Mouse (Mus musculus): ENCODE results near the gene Dcst2.

Gene Dcst2

GRCm38 (mm10) chr3:89411490-89412393 is 50.0 kb downstream of the Dcst2 start, which contains the start of gene Flad1:
Flad1 (minus strand) TSS chr3:89411870.
- DNase-seq (ENCODE audit: low spot score) = peak; percentile 98

- DNase-seq (ENCODE audit: low spot score) = no peak
Measured at GRCm38 (mm10) chr3:89416158-89416557, 54.4 kb downstream of the Dcst2 start.

- DNase-seq (ENCODE audit: low spot score) = no peak
Measured at GRCm38 (mm10) chr3:89417131-89417530, 55.4 kb downstream of the Dcst2 start.

DNA sequence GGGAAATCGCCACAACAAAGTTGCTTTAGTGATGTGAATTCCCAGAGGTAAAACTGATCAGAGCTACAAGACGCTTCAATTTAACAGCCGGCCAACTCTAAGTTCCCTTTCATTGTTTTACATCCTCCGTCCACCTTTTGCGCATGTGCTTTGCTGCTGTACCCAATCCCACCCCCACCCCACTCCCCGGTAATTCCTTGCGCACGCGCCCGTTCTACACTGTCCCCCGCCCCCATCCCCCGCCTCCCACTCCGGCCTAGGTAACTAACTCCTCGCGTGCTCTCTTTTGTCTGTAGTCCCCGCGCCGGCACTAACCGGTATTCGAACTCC is 56.0 kb downstream of the Dcst2 start:
- DNase-seq (ENCODE audit: low spot score) = no peak

GRCm38 (mm10) chr3:89418170-89418860 is 56.5 kb downstream of the Dcst2 start, which contains the start of the genes Cks1b and Shc1:
Cks1b (minus strand) TSS chr3:89418383.
Shc1 (plus strand) TSS chr3:89418443.
- DNase-seq (ENCODE audit: low spot score) = peak; percentile 94

DNA sequence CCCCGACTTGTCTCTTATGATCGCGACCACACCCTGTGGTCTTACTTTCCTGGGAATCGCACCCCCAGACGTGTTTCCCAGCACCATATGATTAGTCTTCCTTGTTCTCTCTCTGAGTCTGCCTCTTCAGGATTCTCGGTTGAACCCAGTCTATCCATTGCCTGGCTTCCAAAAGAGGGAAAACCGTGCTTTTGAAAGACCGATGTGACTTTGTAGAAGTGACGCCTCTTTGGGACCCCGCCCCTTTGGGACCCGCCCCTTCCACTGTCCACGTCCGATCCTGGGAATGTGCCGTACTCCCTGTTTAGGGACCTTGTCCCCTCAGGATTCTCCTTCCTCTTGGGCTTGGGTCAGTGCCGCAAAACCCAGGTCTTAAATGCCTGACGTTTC is 57.1 kb downstream of the Dcst2 start:
- DNase-seq (ENCODE audit: low spot score) = peak; percentile 86

- DNase-seq (ENCODE audit: low spot score) = peak; percentile 69
Measured at GRCm38 (mm10) chr3:89419571-89419970, 57.8 kb downstream of the Dcst2 start.

DNA sequence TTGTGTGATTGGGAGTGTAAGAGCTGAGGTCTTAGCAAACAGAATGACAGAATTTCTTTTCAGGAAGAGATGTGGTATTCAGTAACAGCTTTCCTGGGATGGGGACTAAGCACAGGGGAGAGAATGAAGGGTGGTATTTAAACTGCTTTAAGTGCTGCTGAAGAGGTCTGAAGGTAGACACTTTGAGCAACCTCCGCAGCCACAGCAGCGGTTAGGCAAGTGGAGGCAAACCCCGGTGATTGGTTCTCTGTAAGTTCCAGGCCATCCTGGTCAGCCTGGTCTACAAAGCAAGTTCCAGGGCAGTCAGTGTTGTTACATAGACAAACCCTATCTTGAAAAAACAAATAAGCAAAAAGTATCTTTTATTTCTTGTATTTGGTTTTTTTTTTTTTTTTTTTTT is 58.2 kb downstream of the Dcst2 start:
- no peak for DNase-seq (ENCODE audit: low spot score)

GRCm38 (mm10) chr3:89420421-89420820 is 58.6 kb downstream of the Dcst2 start:
- DNase-seq (ENCODE audit: low spot score) = no peak

GRCm38 (mm10) chr3:89421002-89421774 is 59.4 kb downstream of the Dcst2 start:
- DNase-seq (ENCODE audit: low spot score) = peak; percentile 88

- peak; percentile 32 for DNase-seq (ENCODE audit: low spot score)
Measured at GRCm38 (mm10) chr3:89421810-89422473, 60.2 kb downstream of the Dcst2 start.

- DNase-seq (ENCODE audit: low spot score) = no peak
Measured at GRCm38 (mm10) chr3:89422556-89423205, 60.9 kb downstream of the Dcst2 start.

- no peak for DNase-seq (ENCODE audit: low spot score)
Measured at GRCm38 (mm10) chr3:89424416-89425140, 62.8 kb downstream of the Dcst2 start.

GRCm38 (mm10) chr3:89425141-89425525 is 63.4 kb downstream of the Dcst2 start:
- no peak for DNase-seq (ENCODE audit: low spot score)

DNA sequence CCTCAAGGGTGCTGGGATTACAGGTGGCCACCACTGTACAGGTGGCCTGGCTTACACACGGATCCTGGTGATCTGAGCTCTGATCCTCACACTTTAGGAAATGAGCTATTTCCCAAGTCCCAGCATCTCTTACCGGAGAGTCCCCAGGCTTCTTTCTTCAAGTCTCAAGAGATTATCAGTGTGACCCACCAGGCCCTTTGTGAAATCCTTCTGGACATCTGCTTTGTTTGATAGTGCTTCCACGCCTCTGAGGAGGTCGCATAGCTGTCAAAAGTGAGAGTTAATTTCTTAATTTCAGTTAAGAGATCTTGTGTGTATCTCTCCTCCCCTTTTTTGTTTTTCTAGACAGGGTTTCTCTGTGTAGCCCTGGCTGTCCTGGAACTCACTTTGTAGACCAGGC is 64.1 kb downstream of the Dcst2 start:
- no peak for DNase-seq (ENCODE audit: low spot score)

All from urinary bladder, postnatal 14 days (tissue).